Mouse (Mus musculus) gonadal fat pad, adult 2 months (tissue): ENCODE results near the gene Gm26741. TPM values are rescaled to one million over a fixed set of nuclear protein-coding genes. Genes with fewer than 3 reads are reported as not detected.
"Not testable (repeated sequence)": the region's sequence is repeated elsewhere in the genome, so short reads cannot be mapped to it uniquely, and the experiment has no call there.

Experiments
- DNase-seq: peaks from one replicate; pipeline ENCODE4 v3.0.0-alpha.2; 2012; ENCODE audit warnings: low read depth
- polyA plus RNA-seq: library from polyadenylated mRNA; depleted of rRNA; stranded (reverse); fragments of >200 nt; gene quantifications from 2 replicates; pipeline ENCODE4 v1.2.3, GENCODE M21; 2012; rRNA removed

Gm26741 gene
- polyA plus RNA-seq: not detected in 2 replicates

GRCm38 (mm10) chr10:52358467-52358866, at the start of gene Gm26741:
Gene Gm26741 (plus strand): TSS chr10:52358767.
- DNase-seq: no peak

- no peak for DNase-seq
Measured at GRCm38 (mm10) chr10:52309196-52309595, 49.4 kb upstream of the Gm26741 start.

GRCm38 (mm10) chr10:52319506-52320286, 38.9 kb upstream of the Gm26741 start:
- DNase-seq: no peak

GRCm38 (mm10) chr10:52321918-52322317, 36.6 kb upstream of the Gm26741 start:
- peak; percentile 61 for DNase-seq

GRCm38 (mm10) chr10:52331007-52331406, 27.6 kb upstream of the Gm26741 start:
- no peak for DNase-seq

GRCm38 (mm10) chr10:52343324-52343723, 15.2 kb upstream of the Gm26741 start:
- DNase-seq: not testable (repeated sequence)

- DNase-seq: no peak
Measured at GRCm38 (mm10) chr10:52353184-52353583, 5.4 kb upstream of the Gm26741 start.

GRCm38 (mm10) chr10:52360241-52360735, 1.7 kb downstream of the Gm26741 start:
- no peak for DNase-seq

GRCm38 (mm10) chr10:52360862-52361609, 2.5 kb downstream of the Gm26741 start:
- DNase-seq: no peak

GRCm38 (mm10) chr10:52368376-52368775, 9.8 kb downstream of the Gm26741 start:
- no peak for DNase-seq

- no peak for DNase-seq
Measured at GRCm38 (mm10) chr10:52373834-52374233, 15.3 kb downstream of the Gm26741 start.

- DNase-seq: no peak
Measured at GRCm38 (mm10) chr10:52374651-52375050, 16.1 kb downstream of the Gm26741 start.

GRCm38 (mm10) chr10:52376422-52376821, 17.9 kb downstream of the Gm26741 start:
- no peak for DNase-seq

GRCm38 (mm10) chr10:52377813-52378212, 19.2 kb downstream of the Gm26741 start:
- no peak for DNase-seq

GRCm38 (mm10) chr10:52381321-52381801, 22.8 kb downstream of the Gm26741 start:
- DNase-seq: no peak

GRCm38 (mm10) chr10:52381845-52382591, 23.5 kb downstream of the Gm26741 start, which contains the start of gene Gopc:
Gene Gopc (minus strand): TSS chr10:52382124.
- peak; percentile 75 for DNase-seq

GRCm38 (mm10) chr10:52383022-52383421, 24.5 kb downstream of the Gm26741 start:
- peak; percentile 88 for DNase-seq

GRCm38 (mm10) chr10:52383522-52383921, 25.0 kb downstream of the Gm26741 start:
- DNase-seq: no peak

- DNase-seq: peak; percentile 41
Measured at GRCm38 (mm10) chr10:52384823-52385610, 26.4 kb downstream of the Gm26741 start.

- DNase-seq: no peak
Measured at GRCm38 (mm10) chr10:52387192-52387591, 28.6 kb downstream of the Gm26741 start.

- DNase-seq: no peak
Measured at GRCm38 (mm10) chr10:52388922-52389430, 30.4 kb downstream of the Gm26741 start, which contains the start of gene Nepn. Gene Nepn (plus strand): TSS chr10:52388972.
